Mouse (Mus musculus): ENCODE results near the gene Kdm6b. TPM values are rescaled to one million over a fixed set of nuclear protein-coding genes. Genes with fewer than 3 reads are reported as not detected.

Kdm6b gene
- polyA plus RNA-seq, 1 experiment = 72.1 TPM

- no peak for TF ChIP-seq GATA1 (IDR thresholded peaks at IDR 0.05; ENCODE audit: low read length)
Measured at GRCm38 (mm10) chr11:69423885-69424284, 10.4 kb upstream of the Kdm6b start.

GRCm38 (mm10) chr11:69422842-69423241, 9.4 kb upstream of the Kdm6b start:
- no peak for TF ChIP-seq GATA1 (IDR thresholded peaks at IDR 0.05; ENCODE audit: low read length)

GRCm38 (mm10) chr11:69421131-69421977, 7.9 kb upstream of the Kdm6b start:
- no peak for TF ChIP-seq GATA1 (IDR thresholded peaks at IDR 0.05; ENCODE audit: low read length)

GRCm38 (mm10) chr11:69420554-69421000, 7.1 kb upstream of the Kdm6b start:
- TF ChIP-seq GATA1 (IDR thresholded peaks at IDR 0.05; ENCODE audit: low read length) = no peak

DNA sequence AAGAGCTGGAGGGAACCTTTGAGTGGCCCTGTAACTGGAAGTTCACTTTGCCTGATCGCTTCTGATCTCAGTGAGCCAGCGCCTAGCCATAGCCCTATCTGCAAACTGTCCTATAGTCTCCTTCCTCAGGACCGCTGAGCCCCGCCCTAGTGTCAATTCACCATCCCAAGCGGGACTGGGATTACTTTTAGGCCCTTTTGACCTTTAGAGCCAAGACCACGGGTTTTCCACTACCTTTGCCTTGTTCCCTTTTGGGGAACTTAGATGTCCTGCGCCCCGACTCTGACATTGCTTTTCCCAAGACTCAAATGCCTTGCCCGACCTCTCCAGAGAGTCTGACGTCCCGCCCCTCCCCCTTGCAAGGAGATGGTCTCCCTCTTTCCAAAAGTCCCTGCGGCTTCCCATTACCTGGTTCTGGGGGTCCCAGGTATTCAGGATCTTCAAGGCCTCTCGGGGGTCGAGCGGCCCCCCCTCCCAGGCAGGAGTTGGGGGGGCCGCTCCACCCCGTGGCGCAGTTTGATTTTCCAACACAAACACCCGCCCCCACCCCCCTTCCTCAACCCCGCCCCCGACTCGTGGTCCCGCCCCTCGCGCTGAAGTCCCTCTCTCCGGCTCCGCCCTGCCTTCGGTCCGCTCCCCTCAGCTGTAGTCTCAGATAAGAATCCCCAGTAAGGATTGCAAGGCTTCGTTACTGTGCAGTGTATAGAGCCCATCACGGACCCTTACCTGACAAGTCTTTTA, 6.5 kb upstream of the Kdm6b start:
- no peak for TF ChIP-seq GATA1 (IDR thresholded peaks at IDR 0.05; ENCODE audit: low read length)

- TF ChIP-seq GATA1 (IDR thresholded peaks at IDR 0.05; ENCODE audit: low read length) = no peak
Measured at GRCm38 (mm10) chr11:69419443-69419812, 6.0 kb upstream of the Kdm6b start.

DNA sequence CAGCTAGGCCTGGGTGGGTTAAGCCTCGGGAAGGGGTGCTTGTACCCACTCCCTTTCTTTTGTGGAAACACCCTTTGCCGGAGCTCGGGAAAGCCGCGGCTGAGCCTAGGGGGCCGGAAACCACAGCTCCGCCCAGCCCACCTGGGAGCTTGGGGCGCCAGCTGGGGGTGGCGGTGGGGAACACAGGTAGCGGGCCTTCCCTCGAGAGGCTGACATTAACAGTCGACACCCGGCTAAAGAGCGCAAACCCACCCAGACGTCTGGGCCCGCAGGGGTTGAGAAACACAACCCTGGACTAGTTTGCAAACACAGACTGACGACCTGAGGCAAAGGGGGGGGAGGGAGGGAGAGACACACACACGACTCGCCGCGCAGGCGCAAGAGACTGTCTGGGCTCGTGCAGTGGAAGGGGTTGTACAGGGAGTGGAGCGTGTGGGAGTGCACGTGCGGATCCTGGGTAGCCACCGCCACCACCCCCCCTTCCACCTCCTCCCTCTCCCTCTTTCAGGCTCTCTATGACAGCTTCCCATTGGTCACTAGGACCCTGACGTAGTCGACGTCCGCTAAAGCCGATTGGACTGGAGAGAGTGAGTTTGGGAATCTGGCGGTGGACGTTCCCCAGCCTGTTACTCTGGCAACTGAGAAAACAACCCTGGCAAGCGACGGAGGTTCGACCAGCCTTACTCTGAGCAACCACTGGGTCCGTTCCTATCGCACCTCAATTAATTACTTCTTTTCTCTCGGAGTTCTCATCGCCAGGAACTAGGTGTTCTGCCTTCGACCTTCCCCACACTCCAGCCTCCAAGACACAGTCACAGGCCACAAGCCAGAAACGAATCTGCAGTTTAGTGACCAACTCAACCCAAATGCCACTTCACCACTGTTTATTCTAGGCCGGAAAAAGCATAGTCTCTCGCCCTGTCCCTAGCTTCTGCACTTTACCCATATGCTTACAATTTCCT, 5.3 kb upstream of the Kdm6b start:
- no peak for TF ChIP-seq GATA1 (IDR thresholded peaks at IDR 0.05; ENCODE audit: low read length)

- TF ChIP-seq GATA1 (IDR thresholded peaks at IDR 0.05; ENCODE audit: low read length) = no peak
Measured at GRCm38 (mm10) chr11:69417449-69418384, 4.2 kb upstream of the Kdm6b start.

DNA sequence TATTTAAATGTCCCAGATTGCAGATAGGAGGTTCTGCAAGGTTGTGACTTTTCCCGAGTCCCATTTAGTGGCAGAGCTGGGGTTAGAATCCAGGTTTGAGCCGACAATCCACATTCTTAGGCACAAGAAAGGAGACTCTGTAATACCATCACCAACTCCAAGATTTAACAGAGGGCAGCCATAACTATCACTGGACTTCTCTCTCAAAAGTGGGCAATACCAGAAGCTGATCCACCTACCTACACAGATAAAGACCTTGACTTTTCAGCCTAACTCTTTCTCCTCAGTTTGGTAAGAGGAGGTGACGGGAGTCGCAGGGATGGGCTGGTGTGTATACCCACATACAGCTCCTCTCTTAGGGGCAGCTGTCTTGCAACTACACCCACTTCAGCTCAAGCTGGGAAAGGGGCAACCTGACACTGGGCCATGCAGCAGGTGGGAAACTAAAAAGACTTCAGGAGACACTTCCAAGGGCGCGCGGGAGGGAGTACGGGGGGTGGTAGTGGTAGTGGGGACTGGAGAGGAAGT, 3.5 kb upstream of the Kdm6b start:
- no peak for TF ChIP-seq GATA1 (IDR thresholded peaks at IDR 0.05; ENCODE audit: low read length)

DNA sequence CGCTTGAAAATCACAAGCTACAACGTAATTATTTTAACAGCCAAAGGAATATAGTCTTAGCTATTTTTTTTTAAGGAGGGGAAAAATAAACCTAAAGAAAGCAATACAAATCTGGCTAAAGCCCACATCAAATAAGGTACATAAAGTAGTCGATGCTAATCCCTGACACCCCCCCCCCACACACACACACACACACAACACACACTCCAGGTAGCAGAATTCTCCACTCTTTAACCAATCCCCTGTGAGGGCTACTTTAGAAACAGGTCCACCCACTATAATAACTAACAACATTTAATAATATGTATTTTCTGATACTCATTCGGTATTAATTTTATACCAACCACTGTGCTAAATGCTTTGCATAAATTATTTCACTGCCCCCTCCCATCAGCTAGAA, 3.0 kb upstream of the Kdm6b start:
- TF ChIP-seq GATA1 (IDR thresholded peaks at IDR 0.05; ENCODE audit: low read length) = no peak

- TF ChIP-seq GATA1 (IDR thresholded peaks at IDR 0.05; ENCODE audit: low read length) = no peak
Measured at GRCm38 (mm10) chr11:69415668-69416451, 2.4 kb upstream of the Kdm6b start.

DNA sequence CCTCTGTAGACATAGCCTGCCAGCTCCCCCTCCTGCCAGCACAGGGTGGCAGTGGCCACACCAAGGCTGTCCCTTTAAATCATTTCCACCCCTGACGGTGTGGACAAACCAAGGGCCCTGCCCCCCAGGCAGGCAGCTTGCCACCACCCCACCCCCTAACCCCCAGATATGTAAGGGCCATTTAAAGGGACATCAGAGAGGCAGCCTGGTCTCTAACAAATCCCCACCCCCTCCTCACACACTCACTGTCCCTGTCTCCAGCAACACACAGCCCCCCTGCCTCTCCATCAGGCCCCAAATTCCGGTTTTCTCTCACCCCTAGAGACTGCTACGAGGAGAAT, 1.8 kb upstream of the Kdm6b start:
- no peak for TF ChIP-seq GATA1 (IDR thresholded peaks at IDR 0.05; ENCODE audit: low read length)
